Mouse (Mus musculus) hindbrain, embryonic 13.5 days (tissue): Measurements from ENCODE around the gene Thpo. TPM values are rescaled to one million over a fixed set of nuclear protein-coding genes. Genes with fewer than 3 reads are reported as not detected.

Source experiments
- polyA plus RNA-seq: library from polyadenylated mRNA; unstranded; fragments of >200 nt; fragmentation: Nextera tagmentation; extraction: Ambion mirVana; gene quantifications from 2 replicates; pipeline ENCODE4 v1.2.1, GENCODE M21; 2015

The Thpo gene
- polyA plus RNA-seq, 1 experiment from 2014 or later = 0.88 TPM

Other genes with a start within 250 kb of the Thpo start
- 99.5 and 100 TPM in 2 replicates for gene Eif2b5, start 235.7 kb downstream of the Thpo start, polyA plus RNA-seq
- gene Dvl3, start 217.5 kb downstream of the Thpo start, polyA plus RNA-seq = 40.7 and 43.5 TPM in 2 replicates
- gene Ap2m1, start 199.0 kb downstream of the Thpo start, polyA plus RNA-seq = 1,101 and 1,130 TPM in 2 replicates
- 81.2 and 85.0 TPM in 2 replicates for gene Abcf3, start 185.9 kb downstream of the Thpo start, polyA plus RNA-seq
- gene Vwa5b2, start 145.0 kb downstream of the Thpo start, polyA plus RNA-seq = 13.1 and 14.1 TPM in 2 replicates
- 13.4 and 15.1 TPM in 2 replicates for gene Eef1akmt4, start 122.9 kb downstream of the Thpo start, polyA plus RNA-seq
- not detected in 2 replicates for gene Gm49333, start 122.9 kb downstream of the Thpo start, polyA plus RNA-seq
- 41.3 and 43.3 TPM in 2 replicates for gene Alg3, start 122.8 kb downstream of the Thpo start, polyA plus RNA-seq
- gene Camk2n2, start 113.2 kb downstream of the Thpo start, polyA plus RNA-seq = 23.1 and 24.9 TPM in 2 replicates
- 11.2 and 11.7 TPM in 2 replicates for gene Ece2, start 104.7 kb downstream of the Thpo start, polyA plus RNA-seq
- 363 and 367 TPM in 2 replicates for gene Psmd2, start 82.9 kb downstream of the Thpo start, polyA plus RNA-seq
- 150 and 151 TPM in 2 replicates for gene Eif4g1, start 66.2 kb downstream of the Thpo start, polyA plus RNA-seq
- gene Fam131a, start 41.3 kb downstream of the Thpo start, polyA plus RNA-seq = 32.7 and 35.1 TPM in 2 replicates
- 83.5 and 93.7 TPM in 2 replicates for gene Polr2h, start 16.8 kb downstream of the Thpo start, polyA plus RNA-seq
- 30.2 and 31.1 TPM in 2 replicates for gene Clcn2, start 16.8 kb downstream of the Thpo start, polyA plus RNA-seq
- 5.7 and 6.4 TPM in 2 replicates for gene Chrd, start 1.4 kb downstream of the Thpo start, polyA plus RNA-seq